Mouse (Mus musculus): ENCODE measurements around the gene Flcn. TPM values are rescaled to one million over a fixed set of nuclear protein-coding genes. Genes with fewer than 3 reads are reported as not detected.

Gene Flcn
- polyA plus RNA-seq, 1 experiment, result 20.3 TPM

- H3K27ac ChIP-seq (ENCODE audit: control insufficient read depth, insufficient read depth, low read depth, low read length), result no peak overlapping the region
- H3K27me3 ChIP-seq (ENCODE audit: control insufficient read depth, insufficient read depth, low read length), result no peaks in the 10 kb centered on the region
- peaks cover 5% of the 10 kb centered on the region for H3K36me3 ChIP-seq (ENCODE audit: control insufficient read depth, insufficient read depth, low read length)
- H3K4me3 ChIP-seq (ENCODE audit: control insufficient read depth, low read depth, low read length), result peak overlapping the region; percentile 63; the same call in 1 of the 2 replicates
- no peaks in the 10 kb centered on the region for H3K4me1 ChIP-seq (ENCODE audit: control insufficient read depth, insufficient read depth, low read length)
- no peak for TF ChIP-seq CTCF (IDR thresholded peaks at IDR 0.05; ENCODE audit: control insufficient read depth, insufficient read depth, insufficient replicate concordance, low read depth, low read length)
- no peak for TF ChIP-seq POLR2A (IDR thresholded peaks at IDR 0.05; ENCODE audit: control insufficient read depth, low read depth, low read length)
These were observed 60.8 kb downstream of the Flcn start for GRCm38 (mm10) chr11:59749050-59749449.

DNA sequence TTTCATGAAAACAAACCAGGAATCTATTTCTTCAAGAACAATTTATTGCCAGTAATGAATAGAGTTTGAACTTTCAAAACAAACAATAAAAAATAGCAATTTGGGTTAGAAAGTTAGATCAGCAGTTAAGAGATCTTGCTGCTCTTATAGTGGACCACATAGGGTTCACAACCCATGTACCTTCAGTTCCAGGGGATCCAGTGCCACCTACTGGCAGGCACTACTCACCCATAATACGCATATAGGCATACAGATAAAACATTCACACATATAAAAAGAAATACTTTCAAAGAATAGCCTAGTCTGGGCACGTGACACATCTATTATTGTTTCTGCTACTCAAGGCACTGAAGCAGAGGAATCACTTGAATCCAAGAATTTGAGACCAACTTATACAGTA is 63.2 kb downstream of the Flcn start:
- Histone ChIP-seq H3K4me1 (ENCODE audit: control insufficient read depth, insufficient read depth, low read length) (no peaks in the 10 kb centered on the region), H3K36me3 (ENCODE audit: control insufficient read depth, insufficient read depth, low read length) (peaks cover 9% of the 10 kb centered on the region), H3K27ac (ENCODE audit: control insufficient read depth, insufficient read depth, low read depth, low read length) (no peak overlapping the region), H3K4me3 (ENCODE audit: control insufficient read depth, low read depth, low read length) (no peak overlapping the region), H3K27me3 (ENCODE audit: control insufficient read depth, insufficient read depth, low read length) (no peaks in the 10 kb centered on the region)
- TF ChIP-seq POLR2A (IDR thresholded peaks at IDR 0.05; ENCODE audit: control insufficient read depth, low read depth, low read length) (no peak), CTCF (IDR thresholded peaks at IDR 0.05; ENCODE audit: control insufficient read depth, insufficient read depth, insufficient replicate concordance, low read depth, low read length) (no peak)

GRCm38 (mm10) chr11:59745851-59746250 is 64.0 kb downstream of the Flcn start:
- Histone ChIP-seq H3K27me3 (ENCODE audit: control insufficient read depth, insufficient read depth, low read length) (no peaks in the 10 kb centered on the region), H3K36me3 (ENCODE audit: control insufficient read depth, insufficient read depth, low read length) (peaks cover 9% of the 10 kb centered on the region), H3K27ac (ENCODE audit: control insufficient read depth, insufficient read depth, low read depth, low read length) (no peak overlapping the region), H3K4me3 (ENCODE audit: control insufficient read depth, low read depth, low read length) (no peak overlapping the region), H3K4me1 (ENCODE audit: control insufficient read depth, insufficient read depth, low read length) (no peaks in the 10 kb centered on the region)
- TF ChIP-seq CTCF (IDR thresholded peaks at IDR 0.05; ENCODE audit: control insufficient read depth, insufficient read depth, insufficient replicate concordance, low read depth, low read length), result no peak
- no peak for TF ChIP-seq POLR2A (IDR thresholded peaks at IDR 0.05; ENCODE audit: control insufficient read depth, low read depth, low read length)

DNA sequence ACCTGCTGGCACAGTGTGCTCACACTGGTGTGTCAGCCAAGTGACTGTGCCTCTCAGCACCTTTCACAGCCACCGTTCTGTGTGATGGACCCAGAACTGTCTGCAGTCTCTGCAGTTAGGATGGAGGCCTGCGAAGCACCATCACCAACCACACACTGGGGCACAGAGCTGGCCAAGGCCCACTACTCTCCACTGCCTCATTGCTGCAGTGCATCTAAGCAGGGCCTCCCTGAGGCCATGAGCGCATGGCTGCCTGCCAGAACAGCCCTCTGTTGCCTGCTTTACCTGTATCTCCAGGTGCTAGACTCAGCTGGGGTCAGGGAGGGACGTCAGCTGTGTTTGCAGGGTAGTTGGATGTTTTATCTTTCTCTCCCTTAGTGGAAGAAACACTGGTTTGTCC is 65.4 kb downstream of the Flcn start:
- no peak overlapping the region for H3K27ac ChIP-seq (ENCODE audit: control insufficient read depth, insufficient read depth, low read depth, low read length)
- TF ChIP-seq POLR2A (IDR thresholded peaks at IDR 0.05; ENCODE audit: control insufficient read depth, low read depth, low read length) (no peak), CTCF (IDR thresholded peaks at IDR 0.05; ENCODE audit: control insufficient read depth, insufficient read depth, insufficient replicate concordance, low read depth, low read length) (no peak)
- H3K4me3 ChIP-seq (ENCODE audit: control insufficient read depth, low read depth, low read length), result no peak overlapping the region
- H3K36me3 ChIP-seq (ENCODE audit: control insufficient read depth, insufficient read depth, low read length), result peaks cover 11% of the 10 kb centered on the region
- H3K4me1 ChIP-seq (ENCODE audit: control insufficient read depth, insufficient read depth, low read length), result no peaks in the 10 kb centered on the region
- H3K27me3 ChIP-seq (ENCODE audit: control insufficient read depth, insufficient read depth, low read length), result no peaks in the 10 kb centered on the region

DNA sequence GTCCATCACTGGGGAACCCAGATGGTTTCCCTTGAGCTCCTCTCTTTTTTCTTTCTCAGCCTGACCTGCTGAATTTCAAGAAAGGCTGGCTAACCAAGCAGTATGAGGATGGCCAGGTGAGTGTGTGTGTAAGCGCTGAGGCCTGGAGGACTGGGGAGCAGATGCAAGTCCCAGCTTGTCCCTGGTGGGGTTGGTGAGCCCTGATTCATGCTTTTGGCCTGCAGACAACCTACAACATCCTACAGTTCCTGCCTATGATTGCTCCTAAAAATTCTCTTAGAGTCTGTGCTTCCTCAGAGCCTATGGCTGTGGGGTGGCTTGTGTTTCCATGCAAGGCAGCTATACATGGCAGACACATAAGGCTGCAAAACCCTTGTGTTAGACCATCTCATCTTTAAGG is 66.1 kb downstream of the Flcn start:
- Histone ChIP-seq H3K27ac (ENCODE audit: control insufficient read depth, insufficient read depth, low read depth, low read length) (no peak overlapping the region), H3K27me3 (ENCODE audit: control insufficient read depth, insufficient read depth, low read length) (no peaks in the 10 kb centered on the region), H3K4me1 (ENCODE audit: control insufficient read depth, insufficient read depth, low read length) (no peaks in the 10 kb centered on the region), H3K36me3 (ENCODE audit: control insufficient read depth, insufficient read depth, low read length) (peaks cover 11% of the 10 kb centered on the region), H3K4me3 (ENCODE audit: control insufficient read depth, low read depth, low read length) (no peak overlapping the region)
- TF ChIP-seq POLR2A (IDR thresholded peaks at IDR 0.05; ENCODE audit: control insufficient read depth, low read depth, low read length), result no peak
- TF ChIP-seq CTCF (IDR thresholded peaks at IDR 0.05; ENCODE audit: control insufficient read depth, insufficient read depth, insufficient replicate concordance, low read depth, low read length), result no peak

GRCm38 (mm10) chr11:59743307-59743706 is 66.5 kb downstream of the Flcn start:
- Histone ChIP-seq H3K27me3 (ENCODE audit: control insufficient read depth, insufficient read depth, low read length) (no peaks in the 10 kb centered on the region), H3K4me1 (ENCODE audit: control insufficient read depth, insufficient read depth, low read length) (no peaks in the 10 kb centered on the region), H3K4me3 (ENCODE audit: control insufficient read depth, low read depth, low read length) (no peak overlapping the region), H3K27ac (ENCODE audit: control insufficient read depth, insufficient read depth, low read depth, low read length) (no peak overlapping the region), H3K36me3 (ENCODE audit: control insufficient read depth, insufficient read depth, low read length) (peaks cover 11% of the 10 kb centered on the region)
- TF ChIP-seq POLR2A (IDR thresholded peaks at IDR 0.05; ENCODE audit: control insufficient read depth, low read depth, low read length), result no peak
- TF ChIP-seq CTCF (IDR thresholded peaks at IDR 0.05; ENCODE audit: control insufficient read depth, insufficient read depth, insufficient replicate concordance, low read depth, low read length), result no peak

GRCm38 (mm10) chr11:59741915-59742314 is 67.9 kb downstream of the Flcn start:
- Histone ChIP-seq H3K27ac (ENCODE audit: control insufficient read depth, insufficient read depth, low read depth, low read length) (no peak overlapping the region), H3K4me3 (ENCODE audit: control insufficient read depth, low read depth, low read length) (peak overlapping the region; percentile 86), H3K4me1 (ENCODE audit: control insufficient read depth, insufficient read depth, low read length) (no peaks in the 10 kb centered on the region), H3K27me3 (ENCODE audit: control insufficient read depth, insufficient read depth, low read length) (no peaks in the 10 kb centered on the region), H3K36me3 (ENCODE audit: control insufficient read depth, insufficient read depth, low read length) (peaks cover 13% of the 10 kb centered on the region)
- TF ChIP-seq CTCF (IDR thresholded peaks at IDR 0.05; ENCODE audit: control insufficient read depth, insufficient read depth, insufficient replicate concordance, low read depth, low read length), result no peak
- no peak for TF ChIP-seq POLR2A (IDR thresholded peaks at IDR 0.05; ENCODE audit: control insufficient read depth, low read depth, low read length)

Other genes with a start within 250 kb of the Flcn start
- 0.15 and 0.16 TPM in 2 replicates for gene Olfr222, start 233.8 kb downstream of the Flcn start, polyA plus RNA-seq (2012; rRNA removed)
- gene Olfr223, start 216.7 kb downstream of the Flcn start, polyA plus RNA-seq (2012; rRNA removed), result not detected in 2 replicates
- 237 and 246 TPM in 2 replicates for gene Mprip, start 148.7 kb downstream of the Flcn start, polyA plus RNA-seq (2012; rRNA removed)
- 101 and 110 TPM in 2 replicates for gene Pld6, start 22.4 kb downstream of the Flcn start, polyA plus RNA-seq (2012; rRNA removed)
- 97.1 and 100 TPM in 2 replicates for gene Nt5m, start 29.4 kb upstream of the Flcn start, polyA plus RNA-seq (2012; rRNA removed)
- 44.1 and 56.9 TPM in 2 replicates for gene Cops3, start 29.8 kb upstream of the Flcn start, polyA plus RNA-seq (2012; rRNA removed)
- 74.5 and 78.5 TPM in 2 replicates for gene Med9, start 138.2 kb upstream of the Flcn start, polyA plus RNA-seq (2012; rRNA removed)
- gene Rasd1, start 154.9 kb upstream of the Flcn start, polyA plus RNA-seq (2012; rRNA removed), result 7.8 and 8.9 TPM in 2 replicates
- gene Pemt, start 236.5 kb upstream of the Flcn start, polyA plus RNA-seq (2012; rRNA removed), result 40.0 and 41.5 TPM in 2 replicates